Mouse (Mus musculus) adrenal gland, adult 8-10 months (tissue): ENCODE data around the gene Trabd2b. TPM values are rescaled to one million over a fixed set of nuclear protein-coding genes. Genes with fewer than 3 reads are reported as not detected.

Source experiments
- DNase-seq: peaks from one replicate; pipeline ENCODE4 v3.0.0; 2022
- total RNA-seq, 4 experiments: library from RNA; stranded (reverse); gene quantifications; 2 replicates each; pipeline ENCODE4 v1.2.4; 2022

Trabd2b gene
- total RNA-seq, result 1 to 10 TPM; 1.3 to 3.6 (median 1.8) TPM

DNA sequence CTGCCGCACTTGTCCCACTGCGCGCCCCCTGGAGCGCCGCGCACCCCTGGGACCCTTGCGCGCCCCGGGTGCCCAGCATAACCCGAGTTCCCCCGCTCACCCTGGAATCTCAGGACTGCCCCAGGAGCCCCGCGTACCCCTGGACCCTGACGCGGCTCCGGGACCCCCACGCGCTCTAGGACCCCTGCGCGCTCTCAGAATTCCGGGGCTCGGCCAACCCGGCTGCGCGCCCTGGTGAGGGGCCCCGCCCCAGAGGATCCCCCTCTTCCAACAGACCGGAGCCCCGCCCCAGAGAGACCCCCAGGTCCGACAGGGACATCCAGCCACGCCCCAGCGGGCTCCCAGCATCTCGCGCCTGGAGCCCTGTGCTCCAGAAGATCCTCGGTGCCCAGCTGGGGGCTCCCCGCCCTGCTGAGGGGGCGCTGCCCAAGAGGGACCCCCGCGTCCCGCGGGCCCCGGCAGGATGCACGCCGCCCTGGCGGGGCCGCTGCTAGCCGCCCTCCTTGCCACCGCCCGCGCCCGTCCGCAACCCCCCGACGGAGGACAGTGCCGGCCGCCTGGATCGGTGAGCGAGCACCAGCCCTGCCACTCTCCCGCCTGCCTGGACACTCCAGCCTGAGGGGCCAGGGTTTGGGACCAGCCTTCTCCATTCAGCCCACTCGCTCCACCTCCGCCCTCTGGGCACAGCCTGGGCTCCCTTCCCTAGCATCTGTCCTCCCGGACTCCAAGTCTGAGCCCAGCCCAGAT, at the start of gene Trabd2b:
TSS of gene Trabd2b (plus strand) at position 370 of the 747 bp plus-strand sequence.
- DNase-seq, result no peak

DNA sequence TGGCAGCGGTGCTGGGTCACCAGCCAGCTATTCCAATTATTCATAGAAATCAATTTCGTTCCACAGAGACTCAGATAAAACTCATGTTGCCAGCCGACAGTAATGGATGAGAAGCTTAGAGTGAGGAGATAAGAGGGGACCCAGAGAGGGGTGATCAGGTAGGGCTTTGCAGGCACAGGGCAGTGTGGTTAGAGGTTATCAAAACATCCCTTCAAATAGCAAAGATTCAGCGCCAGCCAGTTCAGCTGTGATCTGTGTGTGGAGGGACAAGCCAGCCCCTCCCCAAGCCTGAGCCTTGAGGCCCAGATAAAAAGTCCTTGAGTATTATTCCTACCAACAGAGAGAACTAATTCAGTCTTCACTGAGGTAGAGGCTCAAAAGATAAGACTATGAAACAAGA, 49.1 kb upstream of the Trabd2b start:
- DNase-seq, result peak; percentile 23

DNA sequence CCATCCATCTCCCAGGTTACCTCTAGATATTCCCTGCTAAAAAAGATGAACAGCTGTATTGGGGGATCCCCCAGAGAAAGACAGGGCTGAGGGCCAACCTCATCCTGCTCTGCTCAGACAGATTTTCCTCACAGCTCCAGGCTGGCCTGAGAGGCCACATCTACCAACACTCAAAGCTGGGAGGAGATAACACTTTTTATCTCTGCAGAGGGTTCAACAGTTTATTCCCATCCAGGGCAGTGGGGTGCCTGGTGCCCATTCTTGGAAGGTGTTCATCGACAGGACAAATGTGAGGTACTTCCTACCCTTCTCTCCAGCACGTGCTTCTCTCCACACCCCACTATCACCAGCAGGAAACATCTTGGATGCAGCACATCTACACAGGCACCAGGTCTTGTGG, 47.6 kb upstream of the Trabd2b start:
- no peak for DNase-seq

DNA sequence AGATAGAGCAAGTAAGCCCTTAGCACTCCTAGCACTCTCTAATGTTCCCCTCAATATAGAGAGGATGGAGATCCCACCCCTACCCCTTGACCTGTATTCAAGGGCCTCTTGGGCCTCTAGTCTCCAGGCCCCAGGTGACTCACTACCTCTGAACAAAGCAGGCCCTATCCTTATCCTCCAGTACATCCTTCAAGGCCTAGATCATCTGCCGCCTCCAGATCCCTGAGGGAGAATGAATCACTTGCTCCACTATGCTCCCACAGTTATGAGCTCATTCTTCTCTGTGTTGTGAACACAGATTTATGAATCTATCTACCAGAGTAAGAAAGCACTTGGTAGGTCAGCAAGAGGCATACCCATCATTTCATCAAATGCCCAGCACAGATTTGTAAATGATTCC, 46.7 kb upstream of the Trabd2b start:
- DNase-seq, result peak; percentile 11

DNA sequence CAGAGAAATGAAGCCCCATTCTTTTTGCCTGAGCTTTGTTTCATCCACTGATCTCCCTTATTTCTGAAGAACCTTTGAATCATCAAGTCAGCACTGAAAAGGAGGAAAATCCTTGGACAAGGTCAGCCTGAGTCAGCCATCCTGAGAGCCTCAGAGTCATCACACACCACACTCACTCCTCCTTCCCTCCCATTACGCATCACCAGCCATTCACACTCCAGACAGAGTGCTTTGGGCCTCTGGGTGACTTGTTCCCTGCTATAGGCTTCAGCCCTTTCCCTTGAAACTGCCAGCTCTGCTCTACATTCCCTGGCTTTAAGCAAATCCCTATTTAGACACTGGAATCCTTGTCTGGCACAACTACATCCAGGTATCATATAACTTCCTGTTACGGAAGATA, 45.2 kb upstream of the Trabd2b start:
- peak; percentile 57 for DNase-seq

DNA sequence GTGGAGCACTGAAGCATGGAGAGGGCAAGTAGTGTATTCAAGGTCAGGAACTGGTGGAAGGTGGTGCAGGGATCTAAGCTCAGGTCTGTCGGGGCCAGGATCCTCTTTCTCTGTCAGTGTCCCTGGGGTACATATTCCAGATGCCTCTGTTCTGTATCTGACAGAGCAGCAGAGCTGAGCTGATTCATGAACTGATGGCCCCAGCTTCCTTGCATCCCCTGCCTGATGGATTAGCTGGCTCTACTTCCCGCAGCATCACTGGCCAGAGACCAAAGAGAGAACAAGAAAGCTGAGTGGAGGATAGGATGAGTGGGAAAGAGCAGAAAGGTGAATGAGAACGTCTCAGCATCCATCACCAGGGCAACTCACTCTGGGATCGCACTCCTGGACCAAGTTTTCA, 41.5 kb upstream of the Trabd2b start:
- DNase-seq, result no peak

DNA sequence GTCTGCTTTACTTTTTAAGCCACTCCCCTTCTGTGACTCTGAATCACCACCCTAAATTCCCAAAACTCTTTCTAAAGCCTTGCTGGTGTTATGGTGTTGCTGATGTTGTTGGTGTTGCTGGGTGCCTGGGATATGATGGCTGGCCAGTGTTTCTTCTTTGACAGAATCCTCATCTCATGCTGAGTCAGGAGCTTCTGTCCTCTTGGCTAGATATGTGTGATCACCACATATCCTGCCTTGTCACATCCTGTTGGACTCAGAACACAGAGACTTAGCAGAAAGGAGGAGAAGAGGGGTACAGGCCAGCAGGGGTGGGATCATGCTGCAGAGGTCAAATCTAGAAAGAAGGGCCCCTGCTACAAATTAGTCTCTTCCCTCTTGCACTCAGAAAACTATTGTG, 40.9 kb upstream of the Trabd2b start:
- DNase-seq, result no peak

DNA sequence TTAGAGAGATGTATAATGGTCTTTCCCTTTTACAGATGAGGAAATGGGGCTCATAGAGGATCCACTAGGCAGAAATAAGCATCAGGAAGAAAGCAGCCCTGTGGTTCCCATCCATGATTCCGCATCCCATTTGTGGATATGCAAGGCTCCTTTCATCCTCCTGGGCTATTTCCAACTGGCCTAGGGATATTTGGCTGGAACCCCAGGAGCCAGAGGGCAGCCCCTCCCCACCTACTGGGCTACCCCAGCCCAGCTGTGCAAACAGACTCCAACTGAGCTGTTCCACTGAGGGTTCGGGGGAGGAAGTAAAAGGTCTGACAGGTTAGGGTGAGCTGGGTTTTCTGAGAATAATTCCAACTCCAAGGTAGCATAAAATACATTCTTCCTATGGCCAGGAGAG, 39.5 kb upstream of the Trabd2b start:
- DNase-seq, result no peak

DNA sequence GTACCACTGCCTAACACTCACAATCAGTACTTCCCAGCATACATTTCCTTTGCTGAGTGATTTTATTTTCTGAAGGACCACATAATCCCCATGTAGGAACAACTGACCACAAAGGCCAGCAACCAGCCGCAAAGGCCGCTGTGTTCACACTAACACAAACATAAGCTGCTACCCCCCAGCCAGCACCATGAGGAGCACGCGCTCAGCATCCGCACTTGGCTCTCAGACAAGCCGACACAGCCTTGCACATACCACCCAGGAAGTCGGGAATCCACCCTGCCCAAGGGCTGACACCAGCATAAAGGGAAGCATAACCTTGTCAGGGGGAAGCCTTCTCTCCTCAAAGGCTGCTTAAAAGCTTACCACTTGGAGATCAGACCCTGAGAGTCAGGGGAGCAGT, 38.7 kb upstream of the Trabd2b start:
- no peak for DNase-seq

DNA sequence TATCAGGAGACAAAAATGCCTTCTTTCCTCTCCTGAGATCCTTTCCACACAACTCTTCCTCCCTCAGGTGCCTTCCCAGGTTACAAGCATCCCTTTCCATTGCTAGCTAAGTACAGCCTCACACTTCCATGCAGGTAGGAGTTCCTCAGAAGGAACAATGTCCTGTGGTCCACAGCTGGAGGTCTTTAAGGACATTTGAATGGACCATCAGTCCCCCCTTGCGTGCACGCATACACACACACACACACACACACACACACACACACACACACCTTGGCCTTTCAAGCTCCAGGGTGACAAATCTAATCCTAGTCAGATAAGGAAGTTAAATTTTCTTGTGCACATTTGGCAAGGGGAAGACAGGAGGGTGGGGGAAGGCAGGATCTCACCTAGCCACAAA, 36.9 kb upstream of the Trabd2b start:
- DNase-seq, result no peak

DNA sequence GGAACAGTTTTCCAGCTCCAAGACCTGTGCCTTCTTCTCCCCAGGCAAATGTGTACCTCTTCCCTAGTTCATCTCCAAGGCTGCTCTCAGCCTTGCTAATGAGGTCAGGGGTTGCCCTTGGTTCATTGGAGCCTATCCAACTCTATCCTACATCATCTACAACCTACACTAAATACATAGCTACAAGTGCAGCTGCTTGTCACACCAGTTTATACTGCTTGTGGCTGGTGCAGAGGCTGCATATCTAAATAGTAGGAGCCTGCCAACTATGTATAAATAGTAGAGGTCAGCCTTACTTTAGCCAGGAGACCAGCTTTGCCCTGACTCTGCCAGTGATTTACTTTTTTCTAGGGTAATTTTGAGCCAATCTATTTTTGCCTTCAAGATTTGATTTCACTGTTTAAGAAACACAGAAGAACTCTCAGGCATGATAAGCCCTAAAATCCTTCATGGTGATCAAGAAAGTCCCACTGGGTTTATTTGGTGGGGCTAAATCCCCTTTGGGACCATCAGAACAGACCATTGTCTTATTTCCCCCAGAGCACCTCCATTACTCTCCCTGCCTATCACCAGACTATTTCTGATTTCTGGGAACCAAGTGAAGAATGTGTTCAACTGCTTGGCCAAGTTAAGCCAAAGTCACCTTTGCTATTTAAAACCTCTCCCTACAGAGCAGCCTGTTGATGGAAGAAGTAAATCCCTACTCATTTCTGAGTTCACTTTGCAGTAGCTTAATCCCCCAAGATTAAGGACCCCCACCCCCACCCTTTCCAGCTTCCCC, 35.4 kb upstream of the Trabd2b start:
- DNase-seq, result no peak

DNA sequence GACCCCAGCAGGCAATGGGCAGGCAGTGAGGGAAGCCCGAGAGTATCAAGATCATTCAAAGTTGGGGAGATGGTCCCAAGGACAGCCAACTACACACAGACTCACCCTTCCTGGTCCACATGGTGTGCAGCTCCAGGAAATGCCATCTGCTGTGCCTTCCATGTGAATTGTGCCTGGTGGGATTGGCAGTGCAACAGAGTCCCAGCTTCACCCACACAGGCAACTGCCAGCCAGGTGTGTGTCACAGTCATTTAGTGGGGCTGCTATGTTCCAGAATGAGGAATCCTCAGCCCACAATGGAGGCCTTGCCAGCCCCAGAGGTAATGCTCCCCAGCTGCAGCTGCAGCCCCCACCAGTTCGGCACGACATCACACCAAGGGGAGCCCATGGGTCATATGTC, 33.8 kb upstream of the Trabd2b start:
- DNase-seq, result no peak

DNA sequence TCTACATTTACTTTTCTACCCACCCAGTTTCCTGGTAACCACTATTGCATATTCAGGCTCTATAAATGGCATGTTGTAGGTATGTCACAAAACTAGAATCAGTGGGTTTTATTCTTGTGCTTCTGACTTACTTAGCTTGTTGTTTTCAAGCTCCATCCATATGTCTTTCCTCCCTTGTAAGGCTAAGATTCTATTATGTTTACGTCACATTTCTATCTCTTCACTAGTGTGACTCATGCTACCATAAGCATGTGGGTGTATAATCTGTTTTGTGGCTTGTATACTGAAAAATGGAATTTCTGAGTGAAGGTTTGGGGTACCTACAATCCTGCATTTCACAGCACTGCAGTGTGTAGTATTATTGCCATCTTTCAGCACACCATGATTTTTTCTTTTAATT, 32.2 kb upstream of the Trabd2b start:
- no peak for DNase-seq

DNA sequence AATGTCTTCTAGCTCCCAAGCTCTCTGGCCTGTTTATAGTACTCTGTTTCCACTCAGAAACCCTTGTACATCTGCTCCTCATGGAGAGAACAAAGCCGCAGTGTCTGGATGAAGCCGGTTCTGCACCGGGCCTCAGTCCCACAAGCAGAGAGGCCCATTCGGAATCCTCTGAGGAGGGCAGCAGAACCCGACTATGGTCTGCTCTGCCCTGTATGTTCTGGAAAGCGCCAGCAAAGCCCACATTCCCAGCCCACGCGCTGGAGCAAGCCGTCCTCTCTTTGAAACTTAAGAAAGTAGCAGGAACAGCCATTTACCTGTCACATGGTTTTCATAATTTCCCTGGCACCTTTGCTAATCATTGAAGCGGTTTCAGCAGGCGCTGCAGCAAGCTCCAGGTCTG, 29.0 kb upstream of the Trabd2b start:
- DNase-seq, result no peak

DNA sequence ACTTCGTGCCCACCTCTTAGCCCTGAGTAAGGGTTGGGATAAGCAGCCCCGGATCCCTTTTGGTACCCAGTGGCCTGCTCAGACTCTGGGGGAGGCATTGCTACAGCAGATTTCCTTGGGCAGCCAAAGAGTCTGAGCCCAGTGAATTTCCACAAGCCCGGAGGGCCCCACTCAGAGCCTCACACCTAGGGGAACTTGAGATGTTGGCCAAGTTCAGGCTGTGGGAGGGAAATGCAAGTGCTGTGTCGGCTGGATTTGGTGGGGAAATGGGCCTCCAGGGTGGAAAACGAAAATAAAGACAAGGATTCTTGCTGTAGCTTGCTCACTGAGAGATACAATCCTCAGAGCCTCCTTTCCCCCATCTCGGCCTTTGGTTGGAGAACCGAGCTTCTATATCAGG, 28.0 kb upstream of the Trabd2b start:
- no peak for DNase-seq

DNA sequence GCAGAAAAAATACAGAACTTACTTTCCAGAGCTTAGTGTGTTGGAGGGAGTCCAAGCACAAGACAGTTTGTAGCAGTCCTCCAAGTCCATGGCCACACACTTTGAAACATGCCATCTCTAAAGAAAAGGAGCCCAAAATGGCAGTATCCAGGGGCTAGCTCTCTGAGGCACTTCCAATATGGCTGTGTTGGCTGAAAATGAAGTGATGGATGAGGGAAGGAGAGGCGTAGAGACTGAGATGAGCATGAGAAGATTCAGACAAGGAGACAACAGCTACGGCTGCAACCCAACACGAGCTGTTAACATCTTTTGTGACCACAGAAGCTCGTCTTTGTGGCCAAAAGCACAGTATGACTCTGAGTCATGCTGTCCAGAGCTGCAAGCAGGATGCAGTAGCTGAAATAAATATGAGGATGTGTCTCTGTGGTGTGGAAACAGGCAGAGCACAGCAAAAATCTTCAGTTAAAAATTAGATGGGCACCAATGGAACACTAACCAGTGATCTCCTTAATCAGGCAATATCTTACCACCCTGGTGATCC, 27.0 kb upstream of the Trabd2b start:
- no peak for DNase-seq

DNA sequence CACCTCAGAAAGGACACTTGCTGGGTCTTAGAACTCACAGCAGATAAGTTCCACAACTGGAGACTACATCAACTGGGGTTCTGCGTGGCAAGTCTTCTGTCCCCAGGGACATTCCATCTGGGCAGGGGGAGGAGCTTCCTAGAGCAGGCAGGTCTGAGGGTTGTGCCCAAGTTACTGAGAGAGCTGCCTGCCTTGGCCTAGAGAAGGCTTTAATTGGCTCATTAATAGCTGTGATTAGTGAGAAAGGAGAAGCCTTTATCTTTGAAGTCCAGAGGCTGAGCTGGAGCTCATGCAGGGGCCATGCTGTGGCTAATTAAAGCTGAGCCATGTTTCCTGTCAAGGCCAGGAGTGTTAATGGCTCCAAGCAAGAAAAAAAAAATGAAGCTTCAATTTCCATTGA, 23.9 kb upstream of the Trabd2b start:
- DNase-seq, result no peak

DNA sequence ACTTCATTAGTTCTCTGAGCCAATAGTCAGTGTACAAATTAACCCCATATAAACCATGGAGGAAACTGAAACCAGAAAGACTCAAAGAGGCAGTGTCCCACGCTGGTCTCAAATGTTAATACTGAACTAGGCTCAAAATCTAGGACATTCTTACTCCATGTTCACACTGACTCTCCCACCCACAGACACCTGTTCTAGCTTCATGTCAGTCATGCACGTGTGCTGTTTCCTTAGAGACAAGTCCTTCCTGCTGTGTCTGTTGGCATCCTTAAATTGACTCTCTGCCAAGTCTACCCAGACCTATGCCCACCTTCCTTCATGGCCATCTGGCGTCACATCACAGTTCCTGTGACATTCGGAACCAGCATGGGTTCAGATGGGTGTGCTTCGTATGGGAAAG, 21.3 kb upstream of the Trabd2b start:
- no peak for DNase-seq

DNA sequence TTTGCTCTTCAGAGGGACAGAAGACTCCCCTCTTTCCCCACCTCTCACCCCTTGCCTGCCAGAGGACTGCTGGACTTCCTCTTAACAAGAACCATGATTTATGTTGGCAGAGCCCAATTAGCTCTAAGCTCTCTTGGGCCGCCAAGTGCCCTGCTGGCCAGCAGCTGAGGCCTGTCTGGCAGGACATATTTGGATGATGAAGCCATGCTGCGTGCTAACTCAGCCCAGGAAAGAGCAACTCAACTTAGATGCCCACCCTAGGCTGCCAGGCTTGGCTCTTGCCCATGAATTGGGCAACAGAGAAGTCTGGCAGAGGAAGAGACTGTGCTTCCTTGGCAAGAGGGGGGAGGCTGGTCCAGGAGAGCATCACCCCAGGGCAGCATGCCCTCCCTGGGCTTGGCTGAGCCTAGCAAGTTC, 20.1 kb upstream of the Trabd2b start:
- peak; percentile 41 for DNase-seq

DNA sequence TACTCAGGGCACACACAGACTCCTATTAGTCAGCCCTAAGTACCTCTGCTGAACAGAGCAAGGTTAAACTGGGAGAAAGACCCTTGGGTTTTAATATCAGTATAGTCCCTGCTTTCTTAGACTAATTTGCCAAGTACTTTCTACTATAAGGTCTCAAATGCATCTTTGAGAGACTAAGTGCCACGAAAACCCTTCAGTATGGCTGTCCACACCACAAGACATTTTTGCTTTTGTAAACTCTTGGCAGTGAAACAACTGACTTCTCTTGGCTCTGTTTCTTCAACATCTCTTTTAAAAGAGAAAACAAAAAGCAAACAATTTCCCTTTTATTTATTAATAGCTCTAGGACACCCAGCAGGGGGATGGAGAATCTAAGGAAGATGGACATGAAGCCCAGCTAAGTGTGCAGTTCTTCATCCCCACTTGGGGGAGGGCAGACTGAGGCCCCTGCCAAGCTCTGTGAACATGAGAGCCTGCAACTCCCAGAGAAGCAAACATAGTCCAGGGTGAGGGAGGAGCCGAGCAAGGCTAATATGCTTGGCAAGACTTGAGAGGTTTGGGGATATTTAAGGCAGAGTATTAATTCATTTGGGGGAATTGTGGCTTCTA, 18.9 kb upstream of the Trabd2b start:
- no peak for DNase-seq

DNA sequence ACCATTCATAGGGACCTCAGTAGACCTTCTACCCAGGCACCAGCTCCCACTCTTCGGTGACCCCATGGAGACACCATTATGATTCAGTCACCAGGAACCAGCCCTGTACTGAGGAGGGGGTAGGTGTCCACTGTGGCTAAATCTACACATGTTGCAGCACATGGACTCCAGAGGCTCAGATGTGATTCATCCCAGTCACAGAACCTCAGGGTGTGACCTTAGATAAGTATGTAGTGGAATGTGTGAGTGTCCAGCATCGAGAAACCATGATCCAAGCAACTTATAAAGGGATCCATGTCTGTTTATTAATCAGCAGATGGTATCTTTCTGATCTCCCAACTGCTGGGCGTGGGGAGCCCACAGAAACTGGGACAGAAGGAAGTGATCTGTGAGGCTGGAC, 18.2 kb upstream of the Trabd2b start:
- no peak for DNase-seq

DNA sequence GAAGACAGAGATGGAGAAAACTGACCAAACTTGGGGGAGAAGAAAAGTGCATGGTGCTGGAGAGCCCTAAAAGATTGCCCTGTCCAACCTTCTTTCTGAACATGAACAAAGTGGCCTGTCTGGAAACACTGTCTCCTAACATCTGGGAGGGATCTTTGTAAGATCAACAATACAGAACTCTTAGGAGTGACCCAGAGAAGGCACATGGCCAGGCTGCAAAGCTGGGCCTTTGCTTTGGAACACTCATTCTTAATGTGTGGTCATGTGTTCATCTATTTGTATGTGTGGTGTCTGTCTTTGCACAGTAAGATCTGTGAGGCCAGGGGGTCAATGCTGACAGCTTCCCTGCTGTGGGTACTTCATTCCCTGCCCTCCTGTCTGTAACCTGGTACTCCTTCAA, 16.9 kb upstream of the Trabd2b start:
- DNase-seq, result no peak

DNA sequence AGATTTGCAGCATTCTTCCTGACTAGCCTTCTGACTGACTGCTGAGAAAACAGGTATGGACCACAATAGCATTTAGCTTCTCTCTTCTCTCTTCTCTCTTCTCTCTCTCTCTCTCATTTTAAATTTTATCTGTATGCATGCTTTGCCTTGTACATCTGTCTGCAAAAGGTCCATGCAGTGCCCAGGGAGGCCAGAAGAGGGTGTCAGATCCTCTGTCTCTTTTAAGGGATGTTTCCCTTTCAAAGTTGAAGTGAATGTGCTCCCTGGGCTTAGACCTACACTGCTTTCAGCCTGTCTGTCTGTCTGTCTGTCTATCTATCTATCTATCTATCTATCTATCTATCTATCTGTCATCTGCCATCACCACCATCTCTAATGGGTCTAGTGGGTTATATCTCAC, 8.9 kb upstream of the Trabd2b start:
- DNase-seq, result no peak

DNA sequence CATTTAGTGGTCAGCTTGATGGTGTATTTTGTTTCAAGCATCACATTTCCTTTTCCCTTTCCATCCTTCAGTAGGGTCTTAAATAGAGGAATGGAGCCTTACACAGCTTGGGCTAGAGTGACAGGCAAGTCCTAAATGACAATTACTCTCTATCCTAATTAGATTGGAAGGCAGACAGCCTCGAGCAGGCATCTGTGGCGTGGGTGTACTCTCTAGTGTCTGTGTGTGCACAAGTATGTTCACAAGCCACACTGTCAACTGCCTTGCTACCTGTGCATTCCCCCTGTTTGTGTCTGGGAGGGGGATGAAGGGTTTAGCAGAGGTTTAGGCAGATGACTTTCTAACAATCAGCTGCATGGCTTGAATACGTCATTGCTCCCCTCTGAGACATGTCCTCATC, 6.7 kb upstream of the Trabd2b start:
- DNase-seq, result no peak
